Mouse (Mus musculus) olfactory bulb, adult 2 months (tissue): ENCODE measurements around the gene Gpr65.

Experiments
- CTCF ChIP-seq: fragments of 200-500 bp; IDR thresholded peaks from 2 replicates; pipeline ENCODE4 v1.5.1; 2012; ENCODE audit warnings: low read depth, mild to moderate bottlenecking, low read length, moderate library complexity; ENCODE audit not compliant: insufficient read depth
- POLR2A ChIP-seq: fragments of 200-500 bp; IDR thresholded peaks from 2 replicates; pipeline ENCODE4 v1.6.1; 2012; ENCODE audit warnings: mild to moderate bottlenecking, low read depth, low read length, moderate library complexity; ENCODE audit not compliant: insufficient read depth

- no peak for TF ChIP-seq CTCF
- TF ChIP-seq POLR2A = peak; percentile 47; the same call in 1 of the 2 replicates
These were observed 9.5 kb upstream of the Gpr65 start, which contains the start of gene Galc for GRCm38 (mm10) chr12:98258845-98259517.
